Mouse (Mus musculus): ENCODE measurements around the gene Fam151b. TPM values are rescaled to one million over a fixed set of nuclear protein-coding genes. Genes with fewer than 3 reads are reported as not detected.
A peak's percentile ranks its signal among the peaks of the same experiment; 100 is the strongest.

The Fam151b gene
- total RNA-seq (2021), result 1 to 10 TPM; 5.8 to 7.7 TPM
- long read RNA-seq, experiment 1, transcript Fam151b-201 (6 exons, 1,152 nt), result major isoform, 6 of 7 reads
- long read RNA-seq, experiment 1, partial matches to known transcripts, result 1 of 7 reads
- long read RNA-seq, experiment 1, other reads (novel, unspliced or antisense), result 0 of 7 reads
- long read RNA-seq, experiment 2, partial matches to known transcripts, result 0 of 4 reads
- long read RNA-seq, experiment 2, other reads (novel, unspliced or antisense), result 4 of 4 reads

- peak; percentile 73 to 82 for DNase-seq (ENCODE audit: low spot score in 2 of 2)
These were observed at the start of gene Fam151b for GRCm38 (mm10) chr13:92483852-92484463. Gene Fam151b, minus strand, starts transcription at chr13:92484015.

GRCm38 (mm10) chr13:92532216-92532615 lies 48.4 kb upstream of the Fam151b start:
- DNase-seq (ENCODE audit: low spot score in 2 of 2), result no peak

- DNase-seq (ENCODE audit: low spot score in 2 of 2), result no peak
These were observed 47.4 kb upstream of the Fam151b start for GRCm38 (mm10) chr13:92531237-92531636.

GRCm38 (mm10) chr13:92530721-92531211 lies 47.0 kb upstream of the Fam151b start, which contains the start of gene Zfyve16:
Gene Zfyve16, minus strand, starts transcription at chr13:92530868.
- peak; percentile 98 to 99 for DNase-seq (ENCODE audit: low spot score in 2 of 2)

- DNase-seq (ENCODE audit: low spot score in 2 of 2), result no peak
These were observed 46.3 kb upstream of the Fam151b start for GRCm38 (mm10) chr13:92529828-92530720.

GRCm38 (mm10) chr13:92523178-92523813 lies 39.5 kb upstream of the Fam151b start:
- no peak for DNase-seq (ENCODE audit: low spot score in 2 of 2)

GRCm38 (mm10) chr13:92504871-92505270 lies 21.1 kb upstream of the Fam151b start:
- no peak for DNase-seq (ENCODE audit: low spot score in 2 of 2)

- DNase-seq (ENCODE audit: low spot score in 2 of 2), result no peak
These were observed 8.1 kb upstream of the Fam151b start for GRCm38 (mm10) chr13:92491923-92492322.

GRCm38 (mm10) chr13:92490817-92491216 lies 7.0 kb upstream of the Fam151b start:
- no peak for DNase-seq (ENCODE audit: low spot score in 2 of 2)

GRCm38 (mm10) chr13:92483348-92483747 lies 467 bp downstream of the Fam151b start:
- DNase-seq (ENCODE audit: low spot score in 2 of 2), result peak in 1 of 2 experiments; percentile 10

GRCm38 (mm10) chr13:92470151-92470550 lies 13.7 kb downstream of the Fam151b start:
- no peak for DNase-seq (ENCODE audit: low spot score in 2 of 2)

GRCm38 (mm10) chr13:92469381-92469780 lies 14.4 kb downstream of the Fam151b start:
- DNase-seq (ENCODE audit: low spot score in 2 of 2), result no peak

- DNase-seq (ENCODE audit: low spot score in 2 of 2), result no peak
These were observed 15.9 kb downstream of the Fam151b start for GRCm38 (mm10) chr13:92467891-92468290.

- DNase-seq (ENCODE audit: low spot score in 2 of 2), result no peak
These were observed 19.1 kb downstream of the Fam151b start for GRCm38 (mm10) chr13:92464698-92465097.

- DNase-seq (ENCODE audit: low spot score in 2 of 2), result no peak
These were observed 36.9 kb downstream of the Fam151b start for GRCm38 (mm10) chr13:92446872-92447271.

GRCm38 (mm10) chr13:92440286-92440685 lies 43.5 kb downstream of the Fam151b start:
- DNase-seq (ENCODE audit: low spot score in 2 of 2), result no peak

GRCm38 (mm10) chr13:92438656-92439055 lies 45.2 kb downstream of the Fam151b start:
- DNase-seq (ENCODE audit: low spot score in 2 of 2), result no peak

GRCm38 (mm10) chr13:92427351-92427855 lies 56.4 kb downstream of the Fam151b start:
- DNase-seq (ENCODE audit: low spot score in 2 of 2), result no peak

GRCm38 (mm10) chr13:92426294-92427051 lies 57.3 kb downstream of the Fam151b start:
- peak in 1 of 2 experiments; percentile 5 for DNase-seq (ENCODE audit: low spot score in 2 of 2)

GRCm38 (mm10) chr13:92425758-92426264 lies 58.0 kb downstream of the Fam151b start, which contains the start of gene Ankrd34b:
Gene Ankrd34b, plus strand, starts transcription at chr13:92425896.
- DNase-seq (ENCODE audit: low spot score in 2 of 2), result no peak

Data from adrenal gland, postnatal 4 days (tissue).